Mouse (Mus musculus) forebrain, embryonic 11.5 days (tissue): Measurements from ENCODE around the gene Celf2. TPM values are rescaled to one million over a fixed set of nuclear protein-coding genes. Genes with fewer than 3 reads are reported as not detected.

Experiments
- ATAC-seq: fragments of 200-750 bp; cut with Nextera tagmentation; replicated peaks from 2 replicates; pipeline ENCODE4 v1.8.0; 2017; ENCODE audit warnings: moderate TSS enrichment; ENCODE audit not compliant: low FRiP score
- DNase-seq: peaks from one replicate; pipeline ENCODE4 v3.0.0-alpha.2; 2017; ENCODE audit warnings: low spot score
- H3K27ac ChIP-seq: fragments of 300-500 bp; sonication (generic); 2 replicates; pipeline ENCODE4 v1.5.1; 2014; ENCODE audit warnings: low read depth, low read length
- H3K27me3 ChIP-seq: fragments of 300-500 bp; sonication (generic); 2 replicates; pipeline ENCODE4 v1.6.1; 2014; ENCODE audit warnings: mild to moderate bottlenecking, low read length, mixed read lengths; ENCODE audit not compliant: control insufficient read depth, insufficient read depth
- H3K36me3 ChIP-seq: fragments of 300-500 bp; sonication (generic); 2 replicates; pipeline ENCODE4 v1.6.1; 2014; ENCODE audit warnings: mild to moderate bottlenecking, low read length, moderate library complexity, mixed read lengths; ENCODE audit not compliant: control insufficient read depth, insufficient read depth
- H3K4me1 ChIP-seq: fragments of 300-500 bp; sonication (generic); replicated peaks from 2 replicates; pipeline ENCODE4 v1.6.1; 2014; ENCODE audit warnings: low read length, mixed read lengths; ENCODE audit not compliant: control insufficient read depth, insufficient read depth
- H3K4me2 ChIP-seq: fragments of 300-500 bp; sonication (generic); 2 replicates; pipeline ENCODE4 v1.6.1; 2014; ENCODE audit warnings: low read depth, mild to moderate bottlenecking, low read length, moderate library complexity, mixed read lengths; ENCODE audit not compliant: severe bottlenecking
- H3K4me3 ChIP-seq: fragments of 300-500 bp; sonication (generic); 2 replicates; pipeline ENCODE4 v1.5.1; 2014; ENCODE audit warnings: low read depth, low read length
- H3K9ac ChIP-seq: fragments of 300-500 bp; sonication (generic); 2 replicates; pipeline ENCODE4 v1.6.1; 2014; ENCODE audit warnings: low read length
- H3K9me3 ChIP-seq: fragments of 300-500 bp; sonication (generic); 2 replicates; pipeline ENCODE4 v1.6.1; 2016; ENCODE audit warnings: low read length, mixed read lengths; ENCODE audit not compliant: control insufficient read depth
- WGBS: fragments of 180-500 bp; shearing (Covaris S2); extraction: QIAGEN DNeasy Blood & Tissue Kit; methylation state at CpG from one replicate; pipeline ENCODE4 v1.1.7; 2014; 5-methylcytosine and 5-hydroxymethylcytosine counted together
- polyA plus RNA-seq: library from polyadenylated mRNA; unstranded; fragments of >200 nt; fragmentation: Nextera tagmentation; extraction: Ambion mirVana; gene quantifications from 2 replicates; pipeline ENCODE4 v1.2.1, GENCODE M21; 2014

Celf2 gene
- polyA plus RNA-seq, 1 experiment from 2014 or later = 116 TPM

DNA sequence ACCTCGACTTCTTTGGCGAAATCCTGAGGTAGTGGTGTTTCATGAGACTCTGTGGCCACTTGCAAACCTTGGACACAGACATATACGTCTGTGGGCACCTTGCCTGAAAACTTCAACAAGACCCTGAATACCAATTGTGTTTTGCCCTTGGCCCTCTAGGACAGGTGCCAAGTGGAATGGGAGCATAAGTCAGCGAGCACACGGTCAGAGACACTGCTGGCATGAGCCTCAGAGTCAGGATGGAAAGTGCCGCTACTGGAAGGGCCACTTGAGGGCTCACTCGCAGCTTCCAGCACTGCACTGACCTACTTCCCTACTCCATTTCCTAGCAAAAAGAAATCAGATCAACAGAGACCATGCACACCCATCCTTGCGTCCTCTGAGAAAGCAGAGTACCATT is 783.3 kb downstream of the Celf2 start:
- DNase-seq (no peak), ATAC-seq (no peak)
- no peaks in the 10 kb centered on the region for H3K27me3 ChIP-seq
- no peak overlapping the region for H3K4me3 ChIP-seq
- H3K9ac ChIP-seq = no peak overlapping the region
- 84% methylated on average over 8 of the region's 8 CpGs for WGBS
- H3K9me3 ChIP-seq = no peaks in the 10 kb centered on the region
- peaks cover 8% of the 10 kb centered on the region; the same call in 1 of the 2 replicates for H3K4me1 ChIP-seq
- H3K4me2 ChIP-seq = no peak overlapping the region
- H3K27ac ChIP-seq = no peak overlapping the region
- H3K36me3 ChIP-seq = no peaks in the 10 kb centered on the region; the same call in 1 of the 2 replicates

DNA sequence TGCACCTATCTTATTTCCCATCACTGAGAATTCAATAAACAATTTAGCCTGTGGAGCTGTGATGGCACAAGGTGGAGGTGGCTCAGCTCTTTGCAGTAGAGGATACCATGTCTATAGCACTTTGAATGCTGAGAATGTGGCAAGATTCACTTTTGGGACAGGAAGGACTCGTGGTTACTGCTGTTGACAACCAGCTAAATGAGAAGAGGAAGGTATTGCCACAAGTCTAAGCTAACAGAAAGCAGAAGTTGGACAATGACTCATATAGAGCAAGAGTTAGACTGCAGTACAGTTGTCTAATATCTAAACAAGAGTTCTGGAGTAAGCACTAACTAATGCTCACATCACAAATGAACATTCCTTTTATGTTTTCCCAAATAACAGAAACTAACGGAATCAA is 785.8 kb downstream of the Celf2 start:
- Histone ChIP-seq H3K4me3 (no peak overlapping the region), H3K4me1 (peaks cover 10% of the 10 kb centered on the region; the same call in 1 of the 2 replicates), H3K27me3 (no peaks in the 10 kb centered on the region), H3K9ac (no peak overlapping the region), H3K36me3 (no peaks in the 10 kb centered on the region; the same call in 1 of the 2 replicates), H3K27ac (no peak overlapping the region), H3K4me2 (no peak overlapping the region), H3K9me3 (no peaks in the 10 kb centered on the region)
- no peak for DNase-seq
- 84% methylated on average over 2 of the region's 2 CpGs for WGBS
- no peak for ATAC-seq

DNA sequence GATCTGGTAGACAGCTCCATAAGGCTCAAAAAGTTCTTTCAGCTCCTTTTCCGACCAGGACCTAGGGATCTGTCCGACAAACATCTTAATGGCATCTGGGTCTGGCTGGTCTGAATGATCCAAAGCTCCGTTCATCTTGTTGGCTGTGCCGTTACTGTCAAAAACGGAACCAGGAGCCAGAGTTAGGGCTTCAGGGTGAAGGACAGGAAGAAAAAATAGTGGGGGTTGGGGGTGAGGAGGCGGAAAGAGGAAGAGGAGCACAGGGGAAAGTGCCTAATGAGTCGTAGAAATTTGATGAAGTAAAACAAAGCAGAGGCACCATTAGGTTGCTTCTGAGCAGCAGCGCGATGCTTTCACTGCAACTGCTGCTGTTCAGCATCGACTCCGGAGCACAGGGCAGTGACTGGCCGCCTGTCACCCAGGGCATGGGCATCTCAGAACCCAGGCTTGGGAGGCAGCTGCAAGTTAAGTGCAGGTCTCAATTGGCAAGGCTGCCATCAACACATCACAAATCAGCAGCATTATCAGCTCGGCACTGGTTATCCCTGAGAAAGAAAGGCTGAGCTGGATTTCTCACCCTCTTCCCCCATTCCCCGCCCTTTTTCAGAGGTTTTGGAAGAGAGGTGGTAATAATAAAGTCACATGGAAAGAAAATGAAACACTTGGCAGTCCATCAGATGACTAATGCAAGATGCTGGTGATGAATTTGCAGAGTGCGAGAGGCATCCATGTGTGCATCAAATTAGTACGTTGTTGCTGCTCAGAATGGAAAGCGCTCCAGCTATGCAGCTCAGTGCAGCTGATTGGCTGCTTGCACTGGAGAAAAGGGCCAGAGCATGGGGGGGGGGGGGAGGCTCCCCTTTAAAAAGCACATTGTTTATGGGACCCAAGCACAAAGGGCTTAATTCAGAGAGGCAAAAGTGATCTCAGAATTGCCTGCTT is 787.6 kb downstream of the Celf2 start:
- peak overlapping the region; percentile 76 for H3K27ac ChIP-seq
- peaks cover 10% of the 10 kb centered on the region; the same call in 1 of the 2 replicates for H3K4me1 ChIP-seq
- no peaks in the 10 kb centered on the region for H3K9me3 ChIP-seq
- peak overlapping the region; percentile 32 for H3K4me3 ChIP-seq
- peak overlapping the region; percentile 67 for H3K9ac ChIP-seq
- 4% methylated on average over 17 of the region's 17 CpGs for WGBS
- H3K27me3 ChIP-seq = no peaks in the 10 kb centered on the region
- peak overlapping the region; percentile 83 for H3K4me2 ChIP-seq
- ATAC-seq = peak; percentile 94
- DNase-seq = peak; percentile 78
- no peaks in the 10 kb centered on the region for H3K36me3 ChIP-seq

DNA sequence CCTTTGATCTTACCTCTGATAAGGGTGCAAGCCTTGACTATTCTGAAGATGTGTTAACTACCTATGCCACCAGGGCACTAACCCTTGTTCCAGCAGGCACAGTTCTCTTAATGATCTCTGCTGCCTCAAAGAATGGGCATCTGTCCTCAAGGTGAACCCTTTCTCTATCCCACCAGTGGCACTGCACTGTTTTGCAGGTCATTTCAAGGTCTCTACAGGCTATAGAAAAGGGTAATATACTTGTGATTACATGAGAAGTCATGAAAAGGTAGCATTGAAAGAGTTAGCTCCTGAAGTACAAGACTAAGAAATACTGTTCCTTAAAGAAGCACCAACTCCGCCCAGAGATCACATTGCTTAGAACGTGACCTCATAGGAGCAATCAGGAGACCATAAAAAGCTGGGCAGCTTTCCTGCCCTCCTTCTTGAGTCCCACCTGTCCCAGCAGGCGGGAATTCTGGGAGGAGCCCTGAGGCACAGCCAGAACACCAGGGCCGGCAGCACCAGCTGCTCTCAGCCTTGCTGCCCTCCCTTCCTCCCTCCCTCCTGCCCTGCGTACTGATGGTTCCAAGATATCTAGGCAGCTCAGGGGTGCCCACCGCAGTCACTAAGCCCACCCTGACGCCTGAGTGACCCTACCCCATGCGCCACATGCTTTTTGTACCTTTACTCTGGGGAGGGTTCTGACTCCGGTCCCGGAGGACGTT is 788.5 kb downstream of the Celf2 start:
- Histone ChIP-seq H3K27me3 (no peaks in the 10 kb centered on the region), H3K4me2 (peak overlapping the region; percentile 83), H3K27ac (peak overlapping the region; percentile 76), H3K4me1 (peaks cover 10% of the 10 kb centered on the region; the same call in 1 of the 2 replicates), H3K9me3 (no peaks in the 10 kb centered on the region), H3K9ac (peak overlapping the region; percentile 67), H3K36me3 (no peaks in the 10 kb centered on the region), H3K4me3 (peak overlapping the region; percentile 32)
- DNase-seq (peak; percentile 67), ATAC-seq (peak; percentile 80)
- 16% methylated on average over 11 of the region's 11 CpGs for WGBS

DNA sequence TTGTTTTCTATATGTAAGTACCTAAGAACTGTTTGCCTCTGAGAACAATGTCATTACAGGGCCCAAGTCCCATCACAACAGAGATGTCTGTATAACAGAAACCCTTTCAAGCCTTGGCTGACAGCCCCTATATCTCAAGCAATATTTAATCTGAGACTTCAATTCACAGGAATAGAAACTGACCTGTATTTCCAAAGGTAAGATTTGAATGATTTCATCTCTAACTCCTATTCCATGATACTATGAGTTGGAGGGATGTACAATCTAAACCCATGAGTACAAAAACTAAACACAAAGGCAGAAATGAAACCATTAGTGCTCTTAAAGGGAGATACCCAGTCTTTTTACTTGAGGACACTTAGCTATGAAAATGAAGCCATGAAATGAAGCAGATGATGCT is 790.5 kb downstream of the Celf2 start:
- ATAC-seq (no peak), DNase-seq (no peak)
- Histone ChIP-seq H3K27me3 (no peaks in the 10 kb centered on the region), H3K4me3 (no peak overlapping the region), H3K9ac (no peak overlapping the region), H3K9me3 (no peaks in the 10 kb centered on the region), H3K4me2 (no peak overlapping the region), H3K27ac (no peak overlapping the region), H3K4me1 (peaks cover 10% of the 10 kb centered on the region; the same call in 1 of the 2 replicates), H3K36me3 (no peaks in the 10 kb centered on the region)

DNA sequence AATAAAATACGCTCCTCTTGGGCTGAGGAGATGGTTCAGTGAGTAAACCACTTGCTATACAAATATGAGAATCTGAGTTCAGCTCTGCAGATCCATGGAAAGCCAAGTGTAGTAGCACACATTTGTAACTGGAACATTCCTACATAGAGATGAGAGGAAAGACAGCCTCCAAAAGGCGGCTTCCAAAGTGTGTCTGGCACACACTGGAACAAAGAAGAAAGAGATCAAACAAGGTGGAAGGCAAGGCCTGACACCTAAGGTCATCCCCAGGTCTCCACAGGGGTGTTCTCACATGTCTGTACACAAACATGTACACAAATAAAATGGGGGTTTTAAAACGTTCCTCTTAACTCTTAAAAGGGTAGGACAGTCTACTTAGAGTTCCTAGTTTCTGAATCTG is 791.4 kb downstream of the Celf2 start:
- H3K27me3 ChIP-seq = no peaks in the 10 kb centered on the region
- H3K9ac ChIP-seq = no peak overlapping the region
- no peak for ATAC-seq
- H3K27ac ChIP-seq = no peak overlapping the region
- no peak overlapping the region for H3K4me2 ChIP-seq
- no peak overlapping the region for H3K4me3 ChIP-seq
- peaks cover 8% of the 10 kb centered on the region; the same call in 1 of the 2 replicates for H3K4me1 ChIP-seq
- 77% methylated on average over 3 of the region's 3 CpGs for WGBS
- H3K9me3 ChIP-seq = no peaks in the 10 kb centered on the region
- no peak for DNase-seq
- no peaks in the 10 kb centered on the region for H3K36me3 ChIP-seq

DNA sequence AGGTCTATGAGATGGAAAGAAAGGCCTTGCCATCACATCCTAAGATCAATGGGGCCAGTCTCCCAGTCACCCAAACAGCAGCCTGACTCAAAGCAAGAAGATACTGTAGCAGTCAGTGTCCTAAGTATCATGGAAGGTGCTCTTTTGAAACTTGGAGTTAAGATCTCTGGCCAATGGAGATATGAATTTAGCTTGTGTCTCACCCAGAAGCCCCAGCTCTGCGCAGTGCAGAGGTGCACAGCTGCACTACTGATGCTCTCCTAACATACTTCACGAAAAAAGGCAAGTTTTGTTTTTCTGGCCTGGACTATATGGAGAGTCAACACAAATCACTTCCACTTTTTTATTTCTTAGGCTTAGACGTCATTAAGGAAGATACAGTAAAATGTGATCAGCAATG is 793.8 kb downstream of the Celf2 start:
- 92% methylated on average over 3 of the region's 3 CpGs for WGBS

DNA sequence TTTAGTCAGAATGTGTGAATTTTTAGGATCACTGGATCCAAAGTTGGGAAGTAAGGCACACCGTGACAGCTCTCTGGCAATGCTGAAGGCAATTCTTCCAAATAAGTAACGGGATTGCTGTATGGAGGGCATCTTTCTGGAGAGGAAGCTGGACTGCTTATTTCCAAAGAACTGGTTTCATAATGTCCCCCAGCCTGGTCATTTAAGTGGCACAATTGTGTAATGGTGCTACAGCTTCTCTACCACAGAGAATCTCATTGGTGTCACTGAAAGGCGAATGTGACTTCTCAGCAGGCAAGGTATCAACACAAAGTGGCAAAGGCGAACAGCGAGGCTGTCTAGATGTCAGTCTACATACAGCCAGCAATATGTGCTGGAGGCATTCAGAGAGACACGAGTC is 795.8 kb downstream of the Celf2 start:
- Histone ChIP-seq H3K36me3 (no peaks in the 10 kb centered on the region), H3K9me3 (no peaks in the 10 kb centered on the region), H3K4me3 (no peak overlapping the region), H3K4me1 (no peaks in the 10 kb centered on the region), H3K27ac (no peak overlapping the region), H3K4me2 (no peak overlapping the region), H3K9ac (no peak overlapping the region), H3K27me3 (no peaks in the 10 kb centered on the region)
- no peak for ATAC-seq
- no peak for DNase-seq
- 85% methylated on average over 6 of the region's 6 CpGs for WGBS

More for the DNA sequence above, 793.8 kb downstream of the Celf2 start:
- Histone ChIP-seq H3K4me1 (peaks cover under 1% of the 10 kb centered on the region; the same call in 1 of the 2 replicates), H3K4me3 (no peak overlapping the region), H3K36me3 (no peaks in the 10 kb centered on the region), H3K27me3 (no peaks in the 10 kb centered on the region), H3K4me2 (no peak overlapping the region), H3K27ac (no peak overlapping the region), H3K9ac (no peak overlapping the region), H3K9me3 (no peaks in the 10 kb centered on the region)
- ATAC-seq (no peak), DNase-seq (no peak)
